Mouse (Mus musculus): Measurements from ENCODE around the gene Mst1. TPM values are rescaled to one million over a fixed set of nuclear protein-coding genes. Genes with fewer than 3 reads are reported as not detected.

Gene Mst1
- polyA plus RNA-seq, 1 experiment from 2014 or later = not detected

- peak overlapping the region; percentile 71 for H3K27ac ChIP-seq (ENCODE audit: low read depth, low read length)
- ATAC-seq = no peak; the same call in 1 of the 2 replicates
- peaks cover 21% of the 10 kb centered on the region for H3K4me1 ChIP-seq (ENCODE audit: control insufficient read depth, insufficient read depth, low read depth, low read length)
- H3K27me3 ChIP-seq (replicated peaks; ENCODE audit: control insufficient read depth, insufficient read depth, low read length) = no peaks in the 10 kb centered on the region
- 42% methylated on average over 15 of the region's 15 CpGs for WGBS
- peaks cover 33% of the 10 kb centered on the region for H3K36me3 ChIP-seq (ENCODE audit: control insufficient read depth, insufficient read depth, low read length)
- no peaks in the 10 kb centered on the region for H3K9me3 ChIP-seq (ENCODE audit: control insufficient read depth, low read length)
- H3K9ac ChIP-seq (ENCODE audit: low read depth, low read length) = peak overlapping the region; percentile 75
- H3K4me2 ChIP-seq (ENCODE audit: low read length) = peak overlapping the region; percentile 91
- peak overlapping the region; percentile 72 for H3K4me3 ChIP-seq (ENCODE audit: low read length)
Measured at GRCm38 (mm10) chr9:108049561-108050251, 30.5 kb upstream of the Mst1 start.

- peaks cover 21% of the 10 kb centered on the region for H3K4me1 ChIP-seq (ENCODE audit: control insufficient read depth, insufficient read depth, low read depth, low read length)
- H3K9me3 ChIP-seq (ENCODE audit: control insufficient read depth, low read length) = no peaks in the 10 kb centered on the region
- no peak for ATAC-seq
- H3K9ac ChIP-seq (ENCODE audit: low read depth, low read length) = no peak overlapping the region
- 94% methylated on average over 15 of the region's 15 CpGs for WGBS
- no peak overlapping the region for H3K4me3 ChIP-seq (ENCODE audit: low read length)
- H3K27me3 ChIP-seq (replicated peaks; ENCODE audit: control insufficient read depth, insufficient read depth, low read length) = no peaks in the 10 kb centered on the region
- no peak overlapping the region for H3K27ac ChIP-seq (ENCODE audit: low read depth, low read length)
- peaks cover 18% of the 10 kb centered on the region for H3K36me3 ChIP-seq (ENCODE audit: control insufficient read depth, insufficient read depth, low read length)
- H3K4me2 ChIP-seq (ENCODE audit: low read length) = no peak overlapping the region
Measured at GRCm38 (mm10) chr9:108051184-108051930, 28.9 kb upstream of the Mst1 start.

GRCm38 (mm10) chr9:108051931-108052220, 28.4 kb upstream of the Mst1 start:
- no peaks in the 10 kb centered on the region for H3K27me3 ChIP-seq (replicated peaks; ENCODE audit: control insufficient read depth, insufficient read depth, low read length)
- H3K9ac ChIP-seq (ENCODE audit: low read depth, low read length) = no peak overlapping the region
- ATAC-seq = no peak
- H3K27ac ChIP-seq (ENCODE audit: low read depth, low read length) = no peak overlapping the region
- no peak overlapping the region for H3K4me2 ChIP-seq (ENCODE audit: low read length)
- 85% methylated on average over 4 of the region's 4 CpGs for WGBS
- peaks cover 21% of the 10 kb centered on the region for H3K4me1 ChIP-seq (ENCODE audit: control insufficient read depth, insufficient read depth, low read depth, low read length)
- H3K4me3 ChIP-seq (ENCODE audit: low read length) = no peak overlapping the region
- no peaks in the 10 kb centered on the region for H3K9me3 ChIP-seq (ENCODE audit: control insufficient read depth, low read length)
- peaks cover 13% of the 10 kb centered on the region for H3K36me3 ChIP-seq (ENCODE audit: control insufficient read depth, insufficient read depth, low read length)

GRCm38 (mm10) chr9:108052411-108052810, 27.8 kb upstream of the Mst1 start:
- H3K4me2 ChIP-seq (ENCODE audit: low read length) = no peak overlapping the region
- peaks cover 10% of the 10 kb centered on the region for H3K36me3 ChIP-seq (ENCODE audit: control insufficient read depth, insufficient read depth, low read length)
- H3K4me3 ChIP-seq (ENCODE audit: low read length) = no peak overlapping the region
- ATAC-seq = no peak
- no peaks in the 10 kb centered on the region for H3K27me3 ChIP-seq (replicated peaks; ENCODE audit: control insufficient read depth, insufficient read depth, low read length)
- H3K9ac ChIP-seq (ENCODE audit: low read depth, low read length) = no peak overlapping the region
- H3K4me1 ChIP-seq (ENCODE audit: control insufficient read depth, insufficient read depth, low read depth, low read length) = peaks cover 21% of the 10 kb centered on the region
- no peaks in the 10 kb centered on the region for H3K9me3 ChIP-seq (ENCODE audit: control insufficient read depth, low read length)
- 73% methylated on average over 7 of the region's 7 CpGs for WGBS
- H3K27ac ChIP-seq (ENCODE audit: low read depth, low read length) = no peak overlapping the region; the same call in 1 of the 2 replicates

- Histone ChIP-seq H3K9me3 (ENCODE audit: control insufficient read depth, low read length) (no peaks in the 10 kb centered on the region), H3K4me2 (ENCODE audit: low read length) (peak within 1 kb of the TSS; percentile 40; the same call in 1 of the 2 replicates), H3K9ac (ENCODE audit: low read depth, low read length) (peak within 1 kb of the TSS; percentile 33; the same call in 1 of the 2 replicates), H3K4me3 (ENCODE audit: low read length) (no peak within 1 kb of the TSS), H3K27me3 (replicated peaks; ENCODE audit: control insufficient read depth, insufficient read depth, low read length) (no peaks in the 10 kb centered on the region), H3K4me1 (ENCODE audit: control insufficient read depth, insufficient read depth, low read depth, low read length) (peaks cover 19% of the 10 kb centered on the region), H3K27ac (ENCODE audit: low read depth, low read length) (peak within 1 kb of the TSS; percentile 49; the same call in 1 of the 2 replicates), H3K36me3 (ENCODE audit: control insufficient read depth, insufficient read depth, low read length) (peaks cover 15% of the 10 kb centered on the region)
- WGBS = 60% methylated on average over 20 of the region's 20 CpGs
- peak; percentile 41 for ATAC-seq
Measured at GRCm38 (mm10) chr9:108052885-108053664, 27.2 kb upstream of the Mst1 start, which contains the start of gene Amigo3. Amigo3 (plus strand) TSS chr9:108053159.

GRCm38 (mm10) chr9:108053665-108054225, 26.5 kb upstream of the Mst1 start:
- no peak overlapping the region for H3K4me2 ChIP-seq (ENCODE audit: low read length)
- no peak overlapping the region for H3K4me3 ChIP-seq (ENCODE audit: low read length)
- H3K9ac ChIP-seq (ENCODE audit: low read depth, low read length) = no peak overlapping the region
- no peaks in the 10 kb centered on the region for H3K9me3 ChIP-seq (ENCODE audit: control insufficient read depth, low read length)
- H3K36me3 ChIP-seq (ENCODE audit: control insufficient read depth, insufficient read depth, low read length) = peaks cover 15% of the 10 kb centered on the region
- ATAC-seq = no peak
- peaks cover 13% of the 10 kb centered on the region for H3K4me1 ChIP-seq (ENCODE audit: control insufficient read depth, insufficient read depth, low read depth, low read length)
- H3K27ac ChIP-seq (ENCODE audit: low read depth, low read length) = no peak overlapping the region
- no peaks in the 10 kb centered on the region for H3K27me3 ChIP-seq (replicated peaks; ENCODE audit: control insufficient read depth, insufficient read depth, low read length)
- 92% methylated on average over 15 of the region's 15 CpGs for WGBS

GRCm38 (mm10) chr9:108054331-108055040, 25.8 kb upstream of the Mst1 start:
- H3K9ac ChIP-seq (ENCODE audit: low read depth, low read length) = no peak overlapping the region
- no peaks in the 10 kb centered on the region for H3K27me3 ChIP-seq (replicated peaks; ENCODE audit: control insufficient read depth, insufficient read depth, low read length)
- no peak overlapping the region for H3K27ac ChIP-seq (ENCODE audit: low read depth, low read length)
- H3K4me1 ChIP-seq (ENCODE audit: control insufficient read depth, insufficient read depth, low read depth, low read length) = peaks cover 12% of the 10 kb centered on the region
- no peak for ATAC-seq
- H3K4me2 ChIP-seq (ENCODE audit: low read length) = no peak overlapping the region
- 89% methylated on average over 22 of the region's 22 CpGs for WGBS
- no peaks in the 10 kb centered on the region for H3K9me3 ChIP-seq (ENCODE audit: control insufficient read depth, low read length)
- peaks cover 21% of the 10 kb centered on the region for H3K36me3 ChIP-seq (ENCODE audit: control insufficient read depth, insufficient read depth, low read length)
- no peak overlapping the region for H3K4me3 ChIP-seq (ENCODE audit: low read length)

- Histone ChIP-seq H3K4me2 (ENCODE audit: low read length) (no peak overlapping the region), H3K4me3 (ENCODE audit: low read length) (no peak overlapping the region), H3K9me3 (ENCODE audit: control insufficient read depth, low read length) (no peaks in the 10 kb centered on the region), H3K36me3 (ENCODE audit: control insufficient read depth, insufficient read depth, low read length) (peaks cover 24% of the 10 kb centered on the region), H3K9ac (ENCODE audit: low read depth, low read length) (no peak overlapping the region), H3K27me3 (replicated peaks; ENCODE audit: control insufficient read depth, insufficient read depth, low read length) (no peaks in the 10 kb centered on the region), H3K4me1 (ENCODE audit: control insufficient read depth, insufficient read depth, low read depth, low read length) (peaks cover 7% of the 10 kb centered on the region), H3K27ac (ENCODE audit: low read depth, low read length) (no peak overlapping the region)
- WGBS = 89% methylated on average over 1 of the region's 1 CpGs
- no peak for ATAC-seq
Measured at GRCm38 (mm10) chr9:108055061-108055460, 25.2 kb upstream of the Mst1 start.

All from hindbrain, embryonic 16.5 days (tissue).